In genomic region chr10:115587301-115587969, GRCm38 (mm10) we compare ENCODE assay signal across 8 mouse cellular contexts. TPM values are rescaled to one million over a fixed set of nuclear protein-coding genes. Genes with fewer than 3 reads are reported as not detected.
DNase-seq lines count a peak whose midpoint lies in the region; ATAC-seq and TF ChIP-seq lines count a peak whose summit lies in the region.

Gene Lgr5 (minus strand): TSS chr10:115587780.

- TF ChIP-seq CTCF in liver, embryonic 14.5 days (IDR thresholded peaks at IDR 0.05; ENCODE audit: low read depth), result peak; percentile 17; the same call in 1 of the 2 replicates

- H3K4me2 ChIP-seq in embryonic facial prominence, embryonic 11.5 days (ENCODE audit: low read depth, low read length), result peak within 1 kb of the TSS; percentile 87
- H3K4me2 ChIP-seq in heart, embryonic 16.5 days (ENCODE audit: low read depth, low read length), result peak within 1 kb of the TSS; percentile 78
- H3K4me2 ChIP-seq in liver, embryonic 14.5 days (ENCODE audit: low read depth), result peak within 1 kb of the TSS; percentile 48
- H3K4me2 ChIP-seq in neural tube, embryonic 12.5 days (replicated peaks), result peak within 1 kb of the TSS; percentile 100

- TF ChIP-seq EP300 in liver, embryonic 14.5 days (IDR thresholded peaks at IDR 0.05; ENCODE audit: low read depth), result no peak

- H3K4me3 ChIP-seq in embryonic facial prominence, embryonic 11.5 days (ENCODE audit: low read depth, low read length), result peak within 1 kb of the TSS; percentile 52
- H3K4me3 ChIP-seq in heart, embryonic 16.5 days (ENCODE audit: low read length), result peak within 1 kb of the TSS; percentile 52
- peak within 1 kb of the TSS; percentile 28 to 49 for H3K4me3 ChIP-seq in liver, embryonic 14.5 days (ENCODE audit: insufficient read depth in 1 of 2, low read depth in 2 of 2, low read length in 2 of 2)
- peak within 1 kb of the TSS; percentile 60 for H3K4me3 ChIP-seq in neural tube, embryonic 12.5 days

- peaks cover 14% of the 10 kb centered on the region for H3K27me3 ChIP-seq in embryonic facial prominence, embryonic 11.5 days (ENCODE audit: control insufficient read depth, insufficient read depth, low read length)
- H3K27me3 ChIP-seq in heart, embryonic 16.5 days (ENCODE audit: control insufficient read depth, insufficient read depth, low read length), result peaks cover 42% of the 10 kb centered on the region
- peaks cover 36% of the 10 kb centered on the region for H3K27me3 ChIP-seq in liver, embryonic 14.5 days (ENCODE audit: control insufficient read depth, insufficient read depth, low read length)
- H3K27me3 ChIP-seq in neural tube, embryonic 12.5 days (replicated peaks), result peaks cover 26% of the 10 kb centered on the region

- H3K4me1 ChIP-seq in embryonic facial prominence, embryonic 11.5 days (ENCODE audit: control insufficient read depth, insufficient read depth, low read length), result no peaks in the 10 kb centered on the region; the same call in 1 of the 2 replicates
- H3K4me1 ChIP-seq in heart, embryonic 16.5 days (ENCODE audit: control insufficient read depth, insufficient read depth, low read length), result peaks cover 13% of the 10 kb centered on the region
- no peaks in the 10 kb centered on the region for H3K4me1 ChIP-seq in liver, embryonic 14.5 days (replicated peaks; ENCODE audit: control insufficient read depth in 2 of 2, insufficient read depth in 2 of 2, low read length in 1 of 2)
- H3K4me1 ChIP-seq in neural tube, embryonic 12.5 days, result peaks cover 19% of the 10 kb centered on the region

- no peak within 1 kb of the TSS for H3K27ac ChIP-seq in embryonic facial prominence, embryonic 11.5 days (replicated peaks; ENCODE audit: low read depth, low read length)
- no peak within 1 kb of the TSS for H3K27ac ChIP-seq in heart, embryonic 16.5 days (ENCODE audit: low read length)
- no peak within 1 kb of the TSS for H3K27ac ChIP-seq in liver, embryonic 14.5 days
- H3K27ac ChIP-seq in neural tube, embryonic 12.5 days, result no peak within 1 kb of the TSS

- 0% methylated on average over 46 of the region's 47 CpGs for WGBS in embryonic facial prominence, embryonic 11.5 days
- WGBS in heart, embryonic 16.5 days, result under 1% methylated on average over 47 of the region's 47 CpGs
- WGBS in liver, embryonic 14.5 days (ENCODE audit: insufficient replicate concordance), result 1% methylated on average over 47 of the region's 47 CpGs
- under 1% methylated on average over 47 of the region's 47 CpGs for WGBS in neural tube, embryonic 12.5 days

- H3K36me3 ChIP-seq in embryonic facial prominence, embryonic 11.5 days (replicated peaks; ENCODE audit: control insufficient read depth, insufficient read depth, low read depth, low read length), result no peaks in the 10 kb centered on the region
- H3K36me3 ChIP-seq in heart, embryonic 16.5 days (ENCODE audit: control insufficient read depth, insufficient read depth), result no peaks in the 10 kb centered on the region
- no peaks in the 10 kb centered on the region for H3K36me3 ChIP-seq in liver, embryonic 14.5 days (replicated peaks; ENCODE audit: control insufficient read depth, insufficient read depth, low read depth)
- no peaks in the 10 kb centered on the region for H3K36me3 ChIP-seq in neural tube, embryonic 12.5 days

- H3K9ac ChIP-seq in embryonic facial prominence, embryonic 11.5 days (replicated peaks; ENCODE audit: low read length), result peak within 1 kb of the TSS; percentile 58
- no peak within 1 kb of the TSS for H3K9ac ChIP-seq in heart, embryonic 16.5 days (ENCODE audit: low read length)
- H3K9ac ChIP-seq in liver, embryonic 14.5 days (replicated peaks), result no peak within 1 kb of the TSS
- H3K9ac ChIP-seq in neural tube, embryonic 12.5 days, result peak within 1 kb of the TSS; percentile 58

- no peaks in the 10 kb centered on the region for H3K9me3 ChIP-seq in embryonic facial prominence, embryonic 11.5 days (replicated peaks; ENCODE audit: control insufficient read depth, low read length)
- H3K9me3 ChIP-seq in heart, embryonic 16.5 days (replicated peaks; ENCODE audit: control insufficient read depth, low read length), result no peaks in the 10 kb centered on the region
- no peaks in the 10 kb centered on the region for H3K9me3 ChIP-seq in liver, embryonic 14.5 days (ENCODE audit: control insufficient read depth, low read length)
- H3K9me3 ChIP-seq in neural tube, embryonic 12.5 days, result no peaks in the 10 kb centered on the region

- ATAC-seq in embryonic facial prominence, embryonic 11.5 days (replicated peaks; ENCODE audit: insufficient number of reproducible peaks, low FRiP score, low TSS enrichment, low read depth), result peak; percentile 83
- ATAC-seq in heart, embryonic 16.5 days (replicated peaks; ENCODE audit: extremely low read depth, insufficient read depth, low FRiP score), result peak; percentile 84
- ATAC-seq in liver, embryonic 14.5 days (ENCODE audit: insufficient read depth), result peak; percentile 46
- ATAC-seq in neural tube, embryonic 12.5 days (ENCODE audit: low FRiP score, low read depth), result peak; percentile 91

- DNase-seq in thymus, postnatal 4 days, result peak; percentile 15
- DNase-seq in thymus, postnatal 14 days, result no peak
- peak; percentile 76 for DNase-seq in embryonic facial prominence, embryonic 11.5 days (ENCODE audit: low spot score)
- DNase-seq in kidney, postnatal 25 days, result peak; percentile 39 to 68
- DNase-seq in liver, embryonic 14.5 days (ENCODE audit: low read depth in 3 of 3, low spot score in 3 of 3), result no peak
- peak; percentile 65 for DNase-seq in yolk sac, embryonic 10.5 days (ENCODE audit: low spot score)

RNA-seq across cellular contexts. Expression of gene Lgr5, which starts in this region (rescaled TPM):
- polyA plus RNA-seq in embryonic facial prominence, embryonic 11.5 days (2014; fragmentation: Nextera tagmentation; extraction: Ambion mirVana), result 10.2 and 11.5 TPM in 2 replicates
- polyA plus RNA-seq in heart, embryonic 16.5 days (2015; fragmentation: Nextera tagmentation; extraction: Ambion mirVana), result 0.52 and 0.53 TPM in 2 replicates
- polyA plus RNA-seq in liver, embryonic 14.5 days (2012; rRNA removed), result 0.70 and 0.76 TPM in 2 replicates
- 0.84 and 0.88 TPM in 2 replicates for polyA plus RNA-seq in liver, embryonic 14.5 days (2014; fragmentation: Nextera tagmentation; extraction: Ambion mirVana)
- polyA plus RNA-seq in neural tube, embryonic 12.5 days (2016; fragmentation: Nextera tagmentation; extraction: Ambion mirVana), result 4.8 and 5.8 TPM in 2 replicates

Comparison
In these comparisons a context has a peak if more than half of its experiments do, and no peak if none do; other contexts are left out.
1. DNase-seq: peak in thymus, postnatal 4 days (single experiment), embryonic facial prominence, embryonic 11.5 days (single experiment), kidney, postnatal 25 days (2 of 2) and yolk sac, embryonic 10.5 days (single experiment); none in thymus, postnatal 14 days (single experiment) and liver, embryonic 14.5 days (0 of 3).
2. Peak in ATAC-seq, H3K4me3 ChIP-seq and H3K4me2 ChIP-seq in heart, embryonic 16.5 days; RNA of the gene not detected or under 1 TPM.
3. Peak in ATAC-seq, H3K4me3 ChIP-seq and H3K4me2 ChIP-seq in liver, embryonic 14.5 days; RNA of the gene not detected or under 1 TPM.
4. H3K4me2 ChIP-seq: peak in every context shown above with its lines; median percentile 100 in neural tube, embryonic 12.5 days; 87 in embryonic facial prominence, embryonic 11.5 days; 78 in heart, embryonic 16.5 days; 48 in liver, embryonic 14.5 days.
5. H3K9ac ChIP-seq: peak in embryonic facial prominence, embryonic 11.5 days (single experiment) and neural tube, embryonic 12.5 days (single experiment); none in heart, embryonic 16.5 days (single experiment) and liver, embryonic 14.5 days (single experiment).
6. Peak in every context shown above with its lines, with median percentiles within 50 percentile points of each other: ATAC-seq and H3K4me3 ChIP-seq.